Mouse (Mus musculus): Measurements from ENCODE around the gene Ensa. TPM values are rescaled to one million over a fixed set of nuclear protein-coding genes. Genes with fewer than 3 reads are reported as not detected.
A peak's percentile ranks its signal among the peaks of the same experiment; 100 is the strongest.

Ensa gene
- polyA plus RNA-seq, 1 experiment from 2014 or later = 88.2 TPM

GRCm38 (mm10) chr3:95659948-95660347 lies 35.2 kb downstream of the Ensa start:
- no peaks in the 10 kb centered on the region for H3K9me3 ChIP-seq (replicated peaks)
- H3K27ac ChIP-seq = peak overlapping the region; percentile 98
- no peaks in the 10 kb centered on the region for H3K27me3 ChIP-seq (ENCODE audit: low read depth, poor library complexity, severe bottlenecking)
- 4% methylated on average over 8 of the region's 8 CpGs for WGBS
- DNase-seq (ENCODE audit: low spot score) = no peak
- peak overlapping the region; percentile 90 for H3K4me3 ChIP-seq
- H3K4me1 ChIP-seq = peaks cover 33% of the 10 kb centered on the region
- H3K36me3 ChIP-seq = peaks cover 49% of the 10 kb centered on the region

- Histone ChIP-seq H3K4me1 (peaks cover 39% of the 10 kb centered on the region), H3K4me3 (peak overlapping the region; percentile 90), H3K36me3 (peaks cover 56% of the 10 kb centered on the region), H3K27me3 (ENCODE audit: low read depth, poor library complexity, severe bottlenecking) (no peaks in the 10 kb centered on the region), H3K9me3 (replicated peaks) (no peaks in the 10 kb centered on the region), H3K27ac (peak overlapping the region; percentile 98)
- no peak for DNase-seq (ENCODE audit: low spot score)
- WGBS = 44% methylated on average over 2 of the region's 2 CpGs
These were observed 36.1 kb downstream of the Ensa start for GRCm38 (mm10) chr3:95660788-95661478.

- Histone ChIP-seq H3K9me3 (replicated peaks) (no peaks in the 10 kb centered on the region), H3K36me3 (peaks cover 59% of the 10 kb centered on the region), H3K4me3 (peak overlapping the region; percentile 90), H3K27me3 (ENCODE audit: low read depth, poor library complexity, severe bottlenecking) (no peaks in the 10 kb centered on the region), H3K27ac (no peak overlapping the region), H3K4me1 (peaks cover 50% of the 10 kb centered on the region)
- WGBS = 73% methylated on average over 7 of the region's 7 CpGs
- no peak for DNase-seq (ENCODE audit: low spot score)
These were observed 37.3 kb downstream of the Ensa start for GRCm38 (mm10) chr3:95661945-95662715.

- H3K36me3 ChIP-seq = peaks cover 65% of the 10 kb centered on the region
- H3K27me3 ChIP-seq (ENCODE audit: low read depth, poor library complexity, severe bottlenecking) = no peaks in the 10 kb centered on the region
- no peaks in the 10 kb centered on the region for H3K9me3 ChIP-seq (replicated peaks)
- whole genome bisulfite sequencing = 86% methylated on average over 7 of the region's 7 CpGs
- H3K4me3 ChIP-seq = no peak overlapping the region
- DNase-seq (ENCODE audit: low spot score) = no peak
- H3K27ac ChIP-seq = no peak overlapping the region
- H3K4me1 ChIP-seq = peaks cover 53% of the 10 kb centered on the region
These were observed 38.1 kb downstream of the Ensa start for GRCm38 (mm10) chr3:95662724-95663449.

- WGBS = 91% methylated on average over 2 of the region's 2 CpGs
- no peak for DNase-seq (ENCODE audit: low spot score)
- Histone ChIP-seq H3K27ac (no peak overlapping the region), H3K27me3 (ENCODE audit: low read depth, poor library complexity, severe bottlenecking) (no peaks in the 10 kb centered on the region), H3K4me1 (peaks cover 52% of the 10 kb centered on the region), H3K4me3 (no peak overlapping the region), H3K9me3 (replicated peaks) (no peaks in the 10 kb centered on the region), H3K36me3 (peaks cover 71% of the 10 kb centered on the region)
These were observed 38.7 kb downstream of the Ensa start for GRCm38 (mm10) chr3:95663486-95663885.

GRCm38 (mm10) chr3:95663969-95664608 lies 39.3 kb downstream of the Ensa start:
- WGBS = 95% methylated on average over 3 of the region's 3 CpGs
- H3K36me3 ChIP-seq = peaks cover 77% of the 10 kb centered on the region

GRCm38 (mm10) chr3:95664940-95665352 lies 40.2 kb downstream of the Ensa start:
- no peaks in the 10 kb centered on the region for H3K9me3 ChIP-seq (replicated peaks)
- H3K4me1 ChIP-seq = peaks cover 52% of the 10 kb centered on the region
- 85% methylated on average over 4 of the region's 4 CpGs for WGBS
- no peaks in the 10 kb centered on the region for H3K27me3 ChIP-seq (ENCODE audit: low read depth, poor library complexity, severe bottlenecking)
- H3K27ac ChIP-seq = no peak overlapping the region
- no peak for DNase-seq (ENCODE audit: low spot score)
- peaks cover 85% of the 10 kb centered on the region for H3K36me3 ChIP-seq
- H3K4me3 ChIP-seq = no peak overlapping the region

More at GRCm38 (mm10) chr3:95663969-95664608, 39.3 kb downstream of the Ensa start:
- H3K27me3 ChIP-seq (ENCODE audit: low read depth, poor library complexity, severe bottlenecking) = no peaks in the 10 kb centered on the region
- no peak for DNase-seq (ENCODE audit: low spot score)
- no peak overlapping the region for H3K4me3 ChIP-seq
- H3K4me1 ChIP-seq = peaks cover 52% of the 10 kb centered on the region
- no peak overlapping the region for H3K27ac ChIP-seq
- no peaks in the 10 kb centered on the region for H3K9me3 ChIP-seq (replicated peaks)

- peaks cover 83% of the 10 kb centered on the region for H3K36me3 ChIP-seq
- H3K4me3 ChIP-seq = no peak overlapping the region
- peaks cover 42% of the 10 kb centered on the region for H3K4me1 ChIP-seq
These were observed 41.5 kb downstream of the Ensa start for GRCm38 (mm10) chr3:95666124-95666844.

GRCm38 (mm10) chr3:95667521-95667920 lies 42.7 kb downstream of the Ensa start:
- no peak overlapping the region for H3K4me3 ChIP-seq
- H3K27me3 ChIP-seq (ENCODE audit: low read depth, poor library complexity, severe bottlenecking) = no peaks in the 10 kb centered on the region
- H3K27ac ChIP-seq = peak overlapping the region; percentile 39; the same call in 1 of the 2 replicates
- H3K36me3 ChIP-seq = peaks cover 74% of the 10 kb centered on the region
- no peak for DNase-seq (ENCODE audit: low spot score)
- H3K9me3 ChIP-seq (replicated peaks) = no peaks in the 10 kb centered on the region
- H3K4me1 ChIP-seq = peaks cover 38% of the 10 kb centered on the region
- WGBS = 79% methylated on average over 4 of the region's 4 CpGs

More at GRCm38 (mm10) chr3:95666124-95666844, 41.5 kb downstream of the Ensa start:
- Histone ChIP-seq H3K27ac (no peak overlapping the region), H3K9me3 (replicated peaks) (no peaks in the 10 kb centered on the region), H3K27me3 (ENCODE audit: low read depth, poor library complexity, severe bottlenecking) (no peaks in the 10 kb centered on the region)
- WGBS = 34% methylated on average over 6 of the region's 6 CpGs
- no peak for DNase-seq (ENCODE audit: low spot score)

GRCm38 (mm10) chr3:95668026-95668425 lies 43.2 kb downstream of the Ensa start:
- H3K27ac ChIP-seq = peak overlapping the region; percentile 39; the same call in 1 of the 2 replicates
- WGBS = 73% methylated on average over 7 of the region's 7 CpGs
- H3K4me1 ChIP-seq = peaks cover 41% of the 10 kb centered on the region
- no peak for DNase-seq (ENCODE audit: low spot score)
- no peak overlapping the region for H3K4me3 ChIP-seq
- H3K27me3 ChIP-seq (ENCODE audit: low read depth, poor library complexity, severe bottlenecking) = no peaks in the 10 kb centered on the region
- no peaks in the 10 kb centered on the region for H3K9me3 ChIP-seq (replicated peaks)
- peaks cover 74% of the 10 kb centered on the region for H3K36me3 ChIP-seq

- H3K27ac ChIP-seq = peak overlapping the region; percentile 26; the same call in 1 of the 2 replicates
- peaks cover 74% of the 10 kb centered on the region for H3K36me3 ChIP-seq
- 88% methylated on average over 7 of the region's 7 CpGs for WGBS
- H3K4me1 ChIP-seq = peaks cover 48% of the 10 kb centered on the region
- H3K4me3 ChIP-seq = no peak overlapping the region
- no peaks in the 10 kb centered on the region for H3K9me3 ChIP-seq (replicated peaks)
- H3K27me3 ChIP-seq (ENCODE audit: low read depth, poor library complexity, severe bottlenecking) = no peaks in the 10 kb centered on the region
- no peak for DNase-seq (ENCODE audit: low spot score)
These were observed 44.0 kb downstream of the Ensa start for GRCm38 (mm10) chr3:95668589-95669308.
